Mouse (Mus musculus) lung, postnatal 0 days (tissue): Measurements from ENCODE around the gene Prss16.

Experiments used
- CTCF ChIP-seq: IDR thresholded peaks from 2 replicates; pipeline ENCODE4 v1.5.1; 2016; ENCODE audit warnings: antibody characterized with exemption, mild to moderate bottlenecking
- EP300 ChIP-seq: IDR thresholded peaks from 2 replicates; pipeline ENCODE4 v1.6.1; 2016; ENCODE audit warnings: antibody characterized with exemption, mild to moderate bottlenecking, control low read depth

DNA sequence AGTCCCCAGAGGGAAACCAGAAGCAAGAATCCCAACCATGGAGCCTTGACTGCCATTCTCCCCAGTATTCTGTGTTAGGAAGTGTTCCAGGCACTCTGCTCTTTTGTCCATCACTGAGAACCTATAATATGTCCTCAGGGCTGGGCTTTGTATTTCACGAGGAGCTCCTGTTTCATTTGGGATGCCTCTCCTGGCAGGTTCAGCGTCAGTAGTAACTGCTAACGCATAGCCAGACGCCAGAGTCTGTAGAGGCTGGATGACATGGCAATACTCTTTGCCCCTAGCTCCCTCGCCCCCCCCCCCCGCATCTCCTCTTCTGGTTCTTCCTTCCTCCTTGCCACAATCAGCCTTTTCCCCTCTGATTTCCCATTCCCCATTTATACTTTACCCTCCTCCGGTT lies at the start of gene Prss16:
- TF ChIP-seq CTCF (no peak), EP300 (no peak)
